ENCODE assay signal across 17 mouse cellular contexts in genomic region chr2:151986958-151987357, GRCm38 (mm10).
"Had no signal": no experiment of that assay in that cellular context is flagged by ENCODE, and none has a peak within 500 bp of the region (broad histone marks: within the 10 kb centered on the region; RNA-seq: fewer than 3 reads in every experiment).

No protein-coding gene starts in this region.

- DNase-seq: retina, postnatal 1 day; right cerebral cortex, adult 18-20 months; right cerebral cortex, postnatal 14 days; right cerebral cortex, postnatal 25 days; right cerebral cortex, postnatal 4 days; spleen, adult 18-20 months; thymus, adult 18-20 months; thymus, adult 2 months; thymus, postnatal 14 days; thymus, postnatal 25 days; thymus, postnatal 36 days; thymus, postnatal 4 days had no signal

- H3K4me1 ChIP-seq: stomach, embryonic 15.5 days had no signal

- H3K9me3 ChIP-seq: neural tube, embryonic 12.5 days; neural tube, embryonic 13.5 days; neural tube, embryonic 15.5 days; stomach, embryonic 15.5 days had no signal

- H3K36me3 ChIP-seq: neural tube, embryonic 12.5 days; neural tube, embryonic 13.5 days; neural tube, embryonic 15.5 days; stomach, embryonic 15.5 days had no signal

- H3K27ac ChIP-seq: neural tube, embryonic 12.5 days; neural tube, embryonic 13.5 days; neural tube, embryonic 15.5 days; stomach, embryonic 15.5 days; stomach, postnatal 0 days had no signal

- H3K27me3 ChIP-seq: neural tube, embryonic 12.5 days; neural tube, embryonic 13.5 days; neural tube, embryonic 15.5 days; stomach, embryonic 15.5 days had no signal

- H3K9ac ChIP-seq: neural tube, embryonic 12.5 days; neural tube, embryonic 13.5 days; neural tube, embryonic 15.5 days; stomach, embryonic 15.5 days had no signal

- H3K4me3 ChIP-seq: neural tube, embryonic 12.5 days; neural tube, embryonic 13.5 days; neural tube, embryonic 15.5 days; stomach, embryonic 15.5 days had no signal
